Mouse (Mus musculus): Measurements from ENCODE around the gene Vcan. TPM values are rescaled to one million over a fixed set of nuclear protein-coding genes. Genes with fewer than 3 reads are reported as not detected.

Gene Vcan
- total and polyA plus RNA-seq, 2 experiments from 2014 or later = 23.5 to 51.2 TPM

DNA sequence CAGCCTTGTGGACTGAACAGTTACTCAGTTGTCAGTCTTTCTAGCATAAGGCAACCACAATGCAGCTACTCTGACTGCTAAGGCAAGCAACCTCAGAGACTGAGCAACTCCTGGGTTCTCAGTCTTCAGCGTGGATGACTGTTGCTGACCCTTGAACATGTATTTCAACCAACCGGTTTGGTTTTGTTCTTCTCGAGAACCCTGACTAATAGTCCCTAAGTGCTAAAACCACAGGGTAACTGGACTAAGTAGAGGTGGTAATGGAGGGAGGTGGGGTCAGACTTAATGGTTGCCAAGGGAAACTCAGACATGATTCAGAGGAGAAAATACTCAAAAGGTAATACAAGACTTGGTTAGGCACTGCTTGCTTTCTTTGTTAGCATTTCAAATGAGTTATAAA, 105.3 kb downstream of the Vcan start:
- no peak overlapping the region for H3K4me2 ChIP-seq (ENCODE audit: low read depth, low read length)
- no peak for ATAC-seq
- 78% methylated on average over 3 of the region's 3 CpGs for WGBS

DNA sequence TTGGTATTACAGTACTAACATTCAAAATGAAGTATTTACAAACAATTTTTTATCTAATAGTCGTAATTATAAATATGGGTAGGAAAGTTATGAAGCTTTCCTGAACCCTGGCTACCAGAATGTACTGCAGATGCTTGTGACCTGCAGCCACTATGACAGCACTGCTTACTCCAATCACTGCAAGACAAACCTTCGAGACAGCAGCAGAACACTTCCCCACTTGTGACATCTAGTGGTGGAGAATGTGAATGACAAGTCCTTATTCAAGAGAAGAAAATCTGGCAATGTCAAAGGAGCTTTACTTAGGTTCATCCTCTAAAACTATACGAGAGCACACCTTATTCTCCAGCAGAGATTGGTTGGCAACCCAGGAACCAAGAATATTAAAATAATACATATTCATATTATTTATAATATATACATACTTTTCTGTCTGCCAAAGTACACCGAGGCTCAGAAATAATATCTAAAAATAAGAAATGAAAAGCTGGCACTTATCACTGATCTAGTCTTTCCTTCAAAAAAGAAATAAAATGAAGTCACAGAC, 108.1 kb downstream of the Vcan start:
- ATAC-seq (no peak; the same call in 1 of the 2 replicates), DNase-seq (ENCODE audit: low spot score) (peak; percentile 82)
- Histone ChIP-seq H3K27ac (no peak overlapping the region), H3K27me3 (ENCODE audit: insufficient read depth, low read length) (no peaks in the 10 kb centered on the region), H3K4me1 (ENCODE audit: insufficient read depth, low read length) (no peaks in the 10 kb centered on the region), H3K4me2 (ENCODE audit: low read depth, low read length) (no peak overlapping the region), H3K4me3 (ENCODE audit: low read length) (no peak overlapping the region), H3K9me3 (ENCODE audit: low read length) (no peaks in the 10 kb centered on the region), H3K36me3 (ENCODE audit: insufficient read depth, low read length) (no peaks in the 10 kb centered on the region), H3K9ac (replicated peaks; ENCODE audit: low read length) (no peak overlapping the region)
- TF ChIP-seq CTCF (IDR thresholded peaks at IDR 0.05; ENCODE audit: low read depth) = peak; percentile 87
- 28% methylated on average over 4 of the region's 4 CpGs for WGBS

More for the DNA sequence above, 105.3 kb downstream of the Vcan start:
- no peaks in the 10 kb centered on the region for H3K9me3 ChIP-seq (ENCODE audit: low read length)
- H3K27ac ChIP-seq = no peak overlapping the region
- DNase-seq (ENCODE audit: low spot score) = no peak
- H3K4me1 ChIP-seq (ENCODE audit: insufficient read depth, low read length) = no peaks in the 10 kb centered on the region
- no peak for TF ChIP-seq CTCF (IDR thresholded peaks at IDR 0.05; ENCODE audit: low read depth)
- H3K9ac ChIP-seq (replicated peaks; ENCODE audit: low read length) = no peak overlapping the region
- no peaks in the 10 kb centered on the region for H3K27me3 ChIP-seq (ENCODE audit: insufficient read depth, low read length)
- H3K4me3 ChIP-seq (ENCODE audit: low read length) = no peak overlapping the region
- H3K36me3 ChIP-seq (ENCODE audit: insufficient read depth, low read length) = no peaks in the 10 kb centered on the region

DNA sequence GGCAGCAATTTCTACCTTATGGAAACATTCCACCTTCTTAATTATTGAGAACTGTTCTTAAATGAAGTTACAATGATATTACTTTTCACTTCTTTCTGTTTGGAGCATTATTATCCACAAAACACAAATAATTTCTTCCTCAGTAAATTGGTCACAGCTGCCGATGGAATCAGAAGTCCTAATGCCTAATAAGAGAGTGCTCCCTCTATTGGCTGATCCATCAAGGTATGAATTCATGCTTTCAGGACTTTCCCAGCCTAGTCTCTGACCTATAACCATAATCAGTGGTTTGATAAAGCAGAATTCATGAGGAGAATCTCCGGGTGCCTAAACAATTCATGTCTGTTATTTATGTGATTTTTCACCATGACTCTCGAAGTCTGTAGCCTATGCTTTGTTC, 123.2 kb downstream of the Vcan start:
- no peak overlapping the region for H3K27ac ChIP-seq
- no peak for TF ChIP-seq CTCF (IDR thresholded peaks at IDR 0.05; ENCODE audit: low read depth)
- 88% methylated on average over 3 of the region's 3 CpGs for WGBS
- H3K4me3 ChIP-seq (ENCODE audit: low read length) = no peak overlapping the region
- H3K36me3 ChIP-seq (ENCODE audit: insufficient read depth, low read length) = no peaks in the 10 kb centered on the region
- no peak for DNase-seq (ENCODE audit: low spot score)
- H3K9ac ChIP-seq (replicated peaks; ENCODE audit: low read length) = no peak overlapping the region
- H3K4me2 ChIP-seq (ENCODE audit: low read depth, low read length) = no peak overlapping the region
- H3K4me1 ChIP-seq (ENCODE audit: insufficient read depth, low read length) = no peaks in the 10 kb centered on the region
- H3K9me3 ChIP-seq (ENCODE audit: low read length) = no peaks in the 10 kb centered on the region
- no peak for ATAC-seq
- H3K27me3 ChIP-seq (ENCODE audit: insufficient read depth, low read length) = no peaks in the 10 kb centered on the region

DNA sequence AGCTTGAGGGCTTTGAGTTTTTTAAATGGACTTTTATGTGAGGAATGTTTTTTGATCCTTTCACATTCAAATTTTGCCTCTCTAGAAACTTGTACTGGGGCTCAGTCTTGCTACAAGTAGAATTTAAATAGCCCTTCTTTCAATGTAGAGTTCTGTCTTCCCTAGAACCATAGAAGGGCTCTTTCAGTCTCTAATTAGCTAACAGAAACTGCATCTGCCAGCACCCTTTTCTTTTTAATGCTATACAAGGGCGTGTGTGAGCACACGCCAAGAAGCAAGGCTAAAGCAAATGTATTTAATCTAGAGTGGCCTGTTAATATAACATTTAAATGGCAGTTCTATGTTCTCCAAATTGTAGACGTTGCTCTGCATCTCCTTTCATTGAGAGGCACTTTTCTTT, 134.9 kb downstream of the Vcan start:
- H3K4me2 ChIP-seq (ENCODE audit: low read depth, low read length) = no peak overlapping the region
- no peaks in the 10 kb centered on the region for H3K27me3 ChIP-seq (ENCODE audit: insufficient read depth, low read length)
- H3K4me3 ChIP-seq (ENCODE audit: low read length) = no peak overlapping the region
- H3K27ac ChIP-seq = no peak overlapping the region
- no peaks in the 10 kb centered on the region for H3K9me3 ChIP-seq (ENCODE audit: low read length)
- WGBS = 48% methylated on average over 3 of the region's 3 CpGs
- H3K9ac ChIP-seq (replicated peaks; ENCODE audit: low read length) = no peak overlapping the region
- ATAC-seq (no peak), DNase-seq (ENCODE audit: low spot score) (no peak)
- no peaks in the 10 kb centered on the region for H3K4me1 ChIP-seq (ENCODE audit: insufficient read depth, low read length)
- no peak for TF ChIP-seq CTCF (IDR thresholded peaks at IDR 0.05; ENCODE audit: low read depth)
- no peaks in the 10 kb centered on the region for H3K36me3 ChIP-seq (ENCODE audit: insufficient read depth, low read length)

Other genes starting within 250 kb of the Vcan start
- 1.6 and 3.0 TPM in 2 replicates for gene Hapln1, start 202.7 kb downstream of the Vcan start, total RNA-seq (2014; rRNA removed)
- gene Hapln1, start 202.7 kb downstream of the Vcan start, polyA plus RNA-seq (2015; fragmentation: Nextera tagmentation; extraction: Ambion mirVana) = 1.6 and 2.1 TPM in 2 replicates

All from hindbrain, postnatal 0 days (tissue).